Mouse (Mus musculus) inflammation-experienced regulatory T-cells (primary cell): ENCODE data around the gene Olfr220. TPM values are rescaled to one million over a fixed set of nuclear protein-coding genes. Genes with fewer than 3 reads are reported as not detected.

ENCODE experiments used
- polyA plus RNA-seq, 2 experiments: library from polyadenylated mRNA; unstranded; fragments of 100-300 nt; shearing (Covaris generic); gene quantifications; one replicate each; pipeline ENCODE4 v1.2.1; 2017

The Olfr220 gene
- polyA plus RNA-seq, result under 1 TPM; 0.10 to 0.70 TPM

GRCm38 (mm10) chr1:174441782-174442181 is at the start of gene Olfr220:
Gene Olfr220 (plus strand): TSS chr1:174442082.

DNA sequence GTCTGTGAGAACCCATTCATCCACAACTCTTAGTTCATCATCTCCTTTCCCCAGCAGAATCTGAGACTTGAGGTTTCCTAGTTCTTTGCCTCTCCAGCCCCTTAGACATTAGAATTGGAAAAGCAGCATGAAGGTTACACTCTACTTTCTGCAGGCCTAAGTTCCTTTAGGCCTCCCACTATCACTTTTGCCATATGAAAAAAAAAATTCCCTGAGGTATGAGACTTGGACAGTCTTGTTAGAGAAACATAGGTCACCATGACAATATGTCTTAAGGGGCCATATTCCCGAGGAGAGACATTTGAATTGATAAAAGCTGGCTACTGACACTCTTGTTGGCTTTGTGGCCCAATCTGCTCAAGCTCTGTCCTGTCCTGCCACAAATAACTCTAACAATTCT is 18.1 kb upstream of the Olfr220 start, which contains the start of gene Olfr414:
Gene Olfr414 (plus strand): TSS at position 301 of the 400 bp plus-strand sequence.

Other genes with a start within 250 kb of the Olfr220 start
- not detected for gene Olfr419, start 190.0 kb upstream of the Olfr220 start, polyA plus RNA-seq
- under 1 TPM in 1 of 2 experiments, not detected in 1; 0.20 TPM for gene Mptx1, start 111.6 kb upstream of the Olfr220 start, polyA plus RNA-seq
- gene Olfr417, start 77.0 kb upstream of the Olfr220 start, polyA plus RNA-seq, result not detected
- gene Olfr248, start 51.0 kb upstream of the Olfr220 start, polyA plus RNA-seq, result not detected
- gene Olfr414, start 18.0 kb upstream of the Olfr220 start, polyA plus RNA-seq, result under 1 TPM; 0.11 to 0.49 TPM
- under 1 TPM in 1 of 2 experiments, not detected in 1; 0.18 TPM for gene Fmn2, start 59.7 kb downstream of the Olfr220 start, polyA plus RNA-seq